Mouse (Mus musculus): Measurements from ENCODE around the gene Slmap.

- TF ChIP-seq EP300 (IDR thresholded peaks at IDR 0.05; ENCODE audit: low read depth) = no peak
- TF ChIP-seq CTCF (IDR thresholded peaks at IDR 0.05; ENCODE audit: low read depth) = no peak
Observed at GRCm38 (mm10) chr14:26442534-26442933, 92.2 kb downstream of the Slmap start.

All from liver, embryonic 14.5 days (tissue).